In the genomic region with DNA sequence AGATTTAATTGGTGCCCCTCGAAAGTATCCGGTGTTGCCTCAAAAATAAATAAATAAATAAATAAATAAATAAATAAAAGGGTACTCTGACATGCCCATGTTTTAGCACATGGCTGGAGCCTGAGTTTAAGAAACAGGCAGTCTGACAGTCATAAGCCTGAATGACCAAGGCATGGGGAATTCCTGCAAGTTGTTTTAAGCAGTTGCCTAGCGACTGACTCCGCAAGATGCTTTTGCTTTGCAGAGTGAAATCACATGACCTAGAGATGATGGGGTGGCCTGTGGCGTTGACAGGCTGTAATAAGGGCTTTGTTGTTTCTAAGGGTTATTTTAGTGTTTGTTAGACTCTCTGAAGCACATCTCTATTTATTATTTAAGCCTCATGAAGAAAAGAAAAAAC, we compare ENCODE assay signal across 15 mouse cellular contexts.
DNase-seq lines count a peak whose midpoint lies in the region; ATAC-seq and TF ChIP-seq lines count a peak whose summit lies in the region.
"Had no signal": no experiment of that assay in that cellular context is flagged by ENCODE, and none has a peak within 500 bp of the region (broad histone marks: within the 10 kb centered on the region; RNA-seq: fewer than 3 reads in every experiment).

No protein-coding gene starts in this region.

- no peaks in the 10 kb centered on the region for H3K27me3 ChIP-seq in lung, embryonic 14.5 days (ENCODE audit: insufficient read depth, low read length)
- H3K27me3 ChIP-seq in embryonic facial prominence, embryonic 14.5 days (replicated peaks; ENCODE audit: control insufficient read depth, insufficient read depth, low read length), result no peaks in the 10 kb centered on the region
- H3K27me3 ChIP-seq in hindbrain, postnatal 0 days (ENCODE audit: insufficient read depth, low read length), result no peaks in the 10 kb centered on the region
- H3K27me3 ChIP-seq: embryonic facial prominence, embryonic 12.5 days had no signal

- WGBS in lung, embryonic 14.5 days, result 72% methylated on average over 5 of the region's 5 CpGs
- WGBS in embryonic facial prominence, embryonic 14.5 days, result 64% methylated on average over 5 of the region's 5 CpGs
- WGBS in hindbrain, postnatal 0 days, result 36% methylated on average over 5 of the region's 5 CpGs

- H3K27ac ChIP-seq in lung, embryonic 14.5 days (ENCODE audit: low read depth), result no peak overlapping the region
- no peak overlapping the region for H3K27ac ChIP-seq in embryonic facial prominence, embryonic 14.5 days (replicated peaks; ENCODE audit: low read depth, low read length)
- no peak overlapping the region for H3K27ac ChIP-seq in hindbrain, postnatal 0 days
- H3K27ac ChIP-seq: embryonic facial prominence, embryonic 12.5 days had no signal

- H3K4me2 ChIP-seq in lung, embryonic 14.5 days, result no peak overlapping the region
- H3K4me2 ChIP-seq in embryonic facial prominence, embryonic 14.5 days (ENCODE audit: low read depth, low read length), result no peak overlapping the region
- no peak overlapping the region for H3K4me2 ChIP-seq in hindbrain, postnatal 0 days (ENCODE audit: low read depth, low read length)
- H3K4me2 ChIP-seq: embryonic facial prominence, embryonic 12.5 days had no signal

- H3K4me3 ChIP-seq in lung, embryonic 14.5 days (ENCODE audit: low read depth, low read length), result no peak overlapping the region
- no peak overlapping the region for H3K4me3 ChIP-seq in embryonic facial prominence, embryonic 14.5 days (ENCODE audit: low read depth, low read length)
- H3K4me3 ChIP-seq in hindbrain, postnatal 0 days (ENCODE audit: low read length), result no peak overlapping the region
- H3K4me3 ChIP-seq: embryonic facial prominence, embryonic 12.5 days had no signal

- DNase-seq in lung, embryonic 14.5 days, result peak; percentile 46
- no peak for DNase-seq in lung, adult 18-20 months
- peak; percentile 49 for DNase-seq in embryonic facial prominence, embryonic 14.5 days (ENCODE audit: low spot score)
- DNase-seq in hindbrain, postnatal 0 days (ENCODE audit: low spot score), result peak; percentile 72
- DNase-seq in retina, postnatal 1 day, result peak; percentile 51
- DNase-seq in kidney, adult 8-10 months, result no peak
- no peak for DNase-seq in left cerebral cortex, adult 9 months (ENCODE audit: low spot score in 2 of 2)
- DNase-seq: adrenal gland, postnatal 10 days; cerebellum, adult 11 months; heart, postnatal 14 days; layer of hippocampus, postnatal 36 days; liver; lung, postnatal 4 days; thymus, postnatal 25 days had no signal

- no peak for ATAC-seq in lung, embryonic 14.5 days (ENCODE audit: insufficient read depth)
- peak; percentile 26; the same call in 1 of the 2 replicates for ATAC-seq in embryonic facial prominence, embryonic 14.5 days (ENCODE audit: low read depth)
- ATAC-seq in hindbrain, postnatal 0 days, result peak; percentile 87

- no peak for TF ChIP-seq CTCF in lung, embryonic 14.5 days (IDR thresholded peaks at IDR 0.05; ENCODE audit: low read depth)
- no peak for TF ChIP-seq CTCF in hindbrain, postnatal 0 days (IDR thresholded peaks at IDR 0.05; ENCODE audit: low read depth)

- no peaks in the 10 kb centered on the region for H3K36me3 ChIP-seq in lung, embryonic 14.5 days (ENCODE audit: insufficient read depth)
- no peaks in the 10 kb centered on the region for H3K36me3 ChIP-seq in embryonic facial prominence, embryonic 14.5 days (ENCODE audit: control insufficient read depth, insufficient read depth, low read length)
- no peaks in the 10 kb centered on the region for H3K36me3 ChIP-seq in hindbrain, postnatal 0 days (ENCODE audit: insufficient read depth, low read length)
- H3K36me3 ChIP-seq: embryonic facial prominence, embryonic 12.5 days had no signal

- no peaks in the 10 kb centered on the region for H3K4me1 ChIP-seq in lung, embryonic 14.5 days (ENCODE audit: insufficient read depth)
- peaks cover 4% of the 10 kb centered on the region; the same call in 1 of the 2 replicates for H3K4me1 ChIP-seq in embryonic facial prominence, embryonic 14.5 days (ENCODE audit: control insufficient read depth, insufficient read depth, low read length)
- H3K4me1 ChIP-seq in hindbrain, postnatal 0 days (ENCODE audit: insufficient read depth, low read length), result peaks cover 16% of the 10 kb centered on the region; the same call in 1 of the 2 replicates
- H3K4me1 ChIP-seq: embryonic facial prominence, embryonic 12.5 days had no signal

- no peak overlapping the region for H3K9ac ChIP-seq in lung, embryonic 14.5 days
- H3K9ac ChIP-seq in embryonic facial prominence, embryonic 14.5 days (ENCODE audit: low read depth, low read length), result no peak overlapping the region
- no peak overlapping the region for H3K9ac ChIP-seq in hindbrain, postnatal 0 days (replicated peaks; ENCODE audit: low read length)
- H3K9ac ChIP-seq: embryonic facial prominence, embryonic 12.5 days had no signal

- no peaks in the 10 kb centered on the region for H3K9me3 ChIP-seq in lung, embryonic 14.5 days (ENCODE audit: low read depth, low read length)
- no peaks in the 10 kb centered on the region for H3K9me3 ChIP-seq in embryonic facial prominence, embryonic 14.5 days (ENCODE audit: control insufficient read depth, low read length)
- H3K9me3 ChIP-seq in hindbrain, postnatal 0 days (ENCODE audit: low read length), result no peaks in the 10 kb centered on the region
- H3K9me3 ChIP-seq: embryonic facial prominence, embryonic 12.5 days had no signal

Comparison
In these comparisons a context has a peak if more than half of its experiments do, and no peak if none do; other contexts are left out.
1. DNase-seq: peak in lung, embryonic 14.5 days (single experiment), embryonic facial prominence, embryonic 14.5 days (single experiment), hindbrain, postnatal 0 days (single experiment) and retina, postnatal 1 day (single experiment); none in lung, adult 18-20 months (0 of 2), kidney, adult 8-10 months (0 of 2) and left cerebral cortex, adult 9 months (0 of 2).